Mouse (Mus musculus): Measurements from ENCODE around the gene Ncoa1. TPM values are rescaled to one million over a fixed set of nuclear protein-coding genes. Genes with fewer than 3 reads are reported as not detected.
A peak's percentile ranks its signal among the peaks of the same experiment; 100 is the strongest.
"Not testable (repeated sequence)": the region's sequence is repeated elsewhere in the genome, so short reads cannot be mapped to it uniquely, and the experiment has no call there.

Ncoa1 gene
- polyA plus RNA-seq, 1 experiment = 21.9 TPM

- H3K27me3 ChIP-seq (ENCODE audit: control insufficient read depth, insufficient read depth, low read length, poor library complexity, severe bottlenecking) = no peaks in the 10 kb centered on the region
- no peak overlapping the region for H3K27ac ChIP-seq (ENCODE audit: insufficient read depth, low read length)
- no peaks in the 10 kb centered on the region for H3K9me3 ChIP-seq (replicated peaks; ENCODE audit: control insufficient read depth, insufficient read depth, low read length, poor library complexity, severe bottlenecking)
- TF ChIP-seq POLR2A (IDR thresholded peaks at IDR 0.05; ENCODE audit: insufficient read depth, low read length) (no peak), CTCF (IDR thresholded peaks at IDR 0.05; ENCODE audit: low read depth, low read length) (no peak), EP300 (IDR thresholded peaks at IDR 0.05; ENCODE audit: insufficient read depth, low read depth, low read length) (no peak)
- H3K36me3 ChIP-seq (ENCODE audit: control insufficient read depth, insufficient read depth, low read length, poor library complexity, severe bottlenecking) = no peaks in the 10 kb centered on the region
- H3K4me3 ChIP-seq (ENCODE audit: low read depth, low read length) = no peak overlapping the region
- H3K4me1 ChIP-seq (ENCODE audit: control insufficient read depth, insufficient read depth, low read length) = peaks cover under 1% of the 10 kb centered on the region
- H3K9ac ChIP-seq (ENCODE audit: low read depth, poor library complexity, severe bottlenecking) = no peak overlapping the region
These were observed 224.0 kb downstream of the Ncoa1 start for GRCm38 (mm10) chr12:4252742-4253655.

GRCm38 (mm10) chr12:4249786-4250185 lies 227.2 kb downstream of the Ncoa1 start:
- H3K4me3 ChIP-seq (ENCODE audit: low read depth, low read length) = no peak overlapping the region
- no peak overlapping the region for H3K9ac ChIP-seq (ENCODE audit: low read depth, poor library complexity, severe bottlenecking)
- H3K27me3 ChIP-seq (ENCODE audit: control insufficient read depth, insufficient read depth, low read length, poor library complexity, severe bottlenecking) = no peaks in the 10 kb centered on the region
- no peak overlapping the region for H3K27ac ChIP-seq (ENCODE audit: insufficient read depth, low read length)
- H3K4me1 ChIP-seq (ENCODE audit: control insufficient read depth, insufficient read depth, low read length) = peaks cover 3% of the 10 kb centered on the region
- H3K9me3 ChIP-seq (replicated peaks; ENCODE audit: control insufficient read depth, insufficient read depth, low read length, poor library complexity, severe bottlenecking) = no peaks in the 10 kb centered on the region
- H3K36me3 ChIP-seq (ENCODE audit: control insufficient read depth, insufficient read depth, low read length, poor library complexity, severe bottlenecking) = no peaks in the 10 kb centered on the region
- TF ChIP-seq POLR2A (IDR thresholded peaks at IDR 0.05; ENCODE audit: insufficient read depth, low read length) (no peak), CTCF (IDR thresholded peaks at IDR 0.05; ENCODE audit: low read depth, low read length) (no peak), EP300 (IDR thresholded peaks at IDR 0.05; ENCODE audit: insufficient read depth, low read depth, low read length) (no peak)

- Histone ChIP-seq H3K27ac (ENCODE audit: insufficient read depth, low read length) (no peak overlapping the region), H3K4me1 (ENCODE audit: control insufficient read depth, insufficient read depth, low read length) (peaks cover 3% of the 10 kb centered on the region), H3K4me3 (ENCODE audit: low read depth, low read length) (no peak overlapping the region), H3K9ac (ENCODE audit: low read depth, poor library complexity, severe bottlenecking) (no peak overlapping the region), H3K9me3 (replicated peaks; ENCODE audit: control insufficient read depth, insufficient read depth, low read length, poor library complexity, severe bottlenecking) (no peaks in the 10 kb centered on the region), H3K36me3 (ENCODE audit: control insufficient read depth, insufficient read depth, low read length, poor library complexity, severe bottlenecking) (no peaks in the 10 kb centered on the region), H3K27me3 (ENCODE audit: control insufficient read depth, insufficient read depth, low read length, poor library complexity, severe bottlenecking) (no peaks in the 10 kb centered on the region)
- TF ChIP-seq CTCF (IDR thresholded peaks at IDR 0.05; ENCODE audit: low read depth, low read length) = no peak
- TF ChIP-seq EP300 (IDR thresholded peaks at IDR 0.05; ENCODE audit: insufficient read depth, low read depth, low read length) = 0 out of 2 replicates have a peak, but pooled peaks have one; percentile 30
- no peak for TF ChIP-seq POLR2A (IDR thresholded peaks at IDR 0.05; ENCODE audit: insufficient read depth, low read length)
These were observed 231.2 kb downstream of the Ncoa1 start for GRCm38 (mm10) chr12:4245742-4246141.

- no peaks in the 10 kb centered on the region for H3K9me3 ChIP-seq (replicated peaks; ENCODE audit: control insufficient read depth, insufficient read depth, low read length, poor library complexity, severe bottlenecking)
- peaks cover 3% of the 10 kb centered on the region for H3K4me1 ChIP-seq (ENCODE audit: control insufficient read depth, insufficient read depth, low read length)
- no peak overlapping the region for H3K4me3 ChIP-seq (ENCODE audit: low read depth, low read length)
- H3K27ac ChIP-seq (ENCODE audit: insufficient read depth, low read length) = no peak overlapping the region
- no peak overlapping the region for H3K9ac ChIP-seq (ENCODE audit: low read depth, poor library complexity, severe bottlenecking)
- H3K27me3 ChIP-seq (ENCODE audit: control insufficient read depth, insufficient read depth, low read length, poor library complexity, severe bottlenecking) = no peaks in the 10 kb centered on the region
- TF ChIP-seq EP300 (IDR thresholded peaks at IDR 0.05; ENCODE audit: insufficient read depth, low read depth, low read length) = no peak
- H3K36me3 ChIP-seq (ENCODE audit: control insufficient read depth, insufficient read depth, low read length, poor library complexity, severe bottlenecking) = no peaks in the 10 kb centered on the region
These were observed 233.2 kb downstream of the Ncoa1 start for GRCm38 (mm10) chr12:4243805-4244204.

GRCm38 (mm10) chr12:4240281-4240680 lies 236.7 kb downstream of the Ncoa1 start:
- not testable (repeated sequence) for H3K9ac ChIP-seq (ENCODE audit: low read depth, poor library complexity, severe bottlenecking); H3K9me3 ChIP-seq (replicated peaks; ENCODE audit: control insufficient read depth, insufficient read depth, low read length, poor library complexity, severe bottlenecking); H3K36me3 ChIP-seq (ENCODE audit: control insufficient read depth, insufficient read depth, low read length, poor library complexity, severe bottlenecking); H3K4me1 ChIP-seq (ENCODE audit: control insufficient read depth, insufficient read depth, low read length); H3K27me3 ChIP-seq (ENCODE audit: control insufficient read depth, insufficient read depth, low read length, poor library complexity, severe bottlenecking); H3K27ac ChIP-seq (ENCODE audit: insufficient read depth, low read length); H3K4me3 ChIP-seq (ENCODE audit: low read depth, low read length)

GRCm38 (mm10) chr12:4237481-4237880 lies 239.5 kb downstream of the Ncoa1 start:
- no peak overlapping the region for H3K9ac ChIP-seq (ENCODE audit: low read depth, poor library complexity, severe bottlenecking)
- H3K4me3 ChIP-seq (ENCODE audit: low read depth, low read length) = no peak overlapping the region
- H3K27ac ChIP-seq (ENCODE audit: insufficient read depth, low read length) = no peak overlapping the region
- H3K4me1 ChIP-seq (ENCODE audit: control insufficient read depth, insufficient read depth, low read length) = no peaks in the 10 kb centered on the region
- no peaks in the 10 kb centered on the region for H3K36me3 ChIP-seq (ENCODE audit: control insufficient read depth, insufficient read depth, low read length, poor library complexity, severe bottlenecking)
- TF ChIP-seq CTCF (IDR thresholded peaks at IDR 0.05; ENCODE audit: low read depth, low read length) (no peak), EP300 (IDR thresholded peaks at IDR 0.05; ENCODE audit: insufficient read depth, low read depth, low read length) (no peak), POLR2A (IDR thresholded peaks at IDR 0.05; ENCODE audit: insufficient read depth, low read length) (no peak)
- H3K27me3 ChIP-seq (ENCODE audit: control insufficient read depth, insufficient read depth, low read length, poor library complexity, severe bottlenecking) = no peaks in the 10 kb centered on the region
- no peaks in the 10 kb centered on the region for H3K9me3 ChIP-seq (replicated peaks; ENCODE audit: control insufficient read depth, insufficient read depth, low read length, poor library complexity, severe bottlenecking)
